Mouse (Mus musculus): ENCODE results near the gene Rnf185.

DNA sequence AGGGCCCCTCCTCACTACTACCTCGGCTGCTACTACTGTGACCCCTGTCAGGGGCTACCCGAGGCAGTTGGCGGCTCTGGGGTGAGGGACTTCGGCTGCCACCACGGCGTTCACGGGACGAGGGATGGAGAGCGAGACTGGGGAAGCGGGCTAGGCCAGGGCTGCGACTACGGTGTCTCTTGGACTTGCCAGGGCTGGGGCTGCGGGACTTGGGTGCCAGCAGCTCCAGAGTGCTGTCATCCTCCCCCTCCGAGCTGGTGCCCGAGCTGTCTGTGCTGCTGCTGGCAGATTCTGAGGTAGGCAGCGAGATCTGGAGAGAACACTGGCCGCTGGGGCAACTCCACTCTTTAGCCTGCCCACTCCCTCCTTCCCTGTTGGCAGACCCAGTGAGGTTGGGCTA, 42.7 kb upstream of the Rnf185 start:
- TF ChIP-seq CTCF (IDR thresholded peaks at IDR 0.05; ENCODE audit: borderline replicate concordance, control insufficient read depth, extremely low read depth, insufficient read depth, low read length, poor library complexity) (no peak), POLR2A (IDR thresholded peaks at IDR 0.05; ENCODE audit: control insufficient read depth, extremely low read depth, insufficient read depth, low read length, poor library complexity) (no peak)
